Mouse (Mus musculus) erythroid progenitor cell, adult 5-6 weeks (primary cell): ENCODE data around the gene Pus7l. TPM values are rescaled to one million over a fixed set of nuclear protein-coding genes. Genes with fewer than 3 reads are reported as not detected.
A peak's percentile ranks its signal among the peaks of the same experiment; 100 is the strongest.
"Not testable (repeated sequence)": the region's sequence is repeated elsewhere in the genome, so short reads cannot be mapped to it uniquely, and the experiment has no call there.

Experiments used
- ATAC-seq: replicated peaks from 2 replicates; pipeline ENCODE4 v1.8.0; 2016; ENCODE audit warnings: moderate number of reproducible peaks, mild to moderate bottlenecking, moderate TSS enrichment, inconsistent platforms; ENCODE audit not compliant: poor library complexity, low FRiP score, severe bottlenecking
- total RNA-seq, 2 experiments: library from RNA; stranded (forward) in 1 of 2; stranded (reverse) in 1 of 2; fragments of 150-400 nt in 1 of 2; fragments of 186-747, 209-891 nt in 1 of 2; gene quantifications; 2 replicates each; pipeline versions ENCODE4 v1.2.3 to v1.2.4; 2015 to 2017; ENCODE audit warnings: low replicate concordance in 2 of 2

Gene Pus7l
- total RNA-seq, 2 experiments from 2014 or later, result 0.84 to 0.91 TPM

DNA sequence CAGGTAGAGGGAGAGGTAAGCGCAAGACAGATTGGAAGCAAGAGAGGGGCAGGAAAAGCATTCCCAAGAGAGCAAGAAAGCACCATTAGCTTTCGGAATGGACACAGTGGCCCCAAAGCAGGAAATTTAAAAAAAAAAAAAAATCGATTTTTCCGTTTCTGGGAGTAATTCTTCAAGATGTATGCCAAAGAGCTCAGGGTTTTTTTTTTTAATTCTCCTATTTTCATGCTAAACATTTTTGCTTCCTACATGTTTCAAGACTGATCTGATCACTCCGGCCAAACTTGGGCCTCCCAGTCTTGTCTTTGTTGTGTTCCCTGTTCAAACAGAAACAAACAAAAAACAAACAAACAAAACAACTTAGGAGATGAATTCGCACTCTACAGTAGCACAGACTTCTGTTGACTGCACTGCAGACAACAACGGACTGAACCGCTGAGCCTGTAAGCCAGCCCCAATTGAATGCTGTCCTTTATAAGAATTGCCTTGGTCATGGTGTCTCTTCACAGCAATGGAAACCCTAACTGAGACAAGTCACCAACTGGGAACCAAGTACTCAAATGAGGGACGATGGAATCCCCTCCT, 797 bp upstream of the Pus7l start:
- no peak for ATAC-seq

DNA sequence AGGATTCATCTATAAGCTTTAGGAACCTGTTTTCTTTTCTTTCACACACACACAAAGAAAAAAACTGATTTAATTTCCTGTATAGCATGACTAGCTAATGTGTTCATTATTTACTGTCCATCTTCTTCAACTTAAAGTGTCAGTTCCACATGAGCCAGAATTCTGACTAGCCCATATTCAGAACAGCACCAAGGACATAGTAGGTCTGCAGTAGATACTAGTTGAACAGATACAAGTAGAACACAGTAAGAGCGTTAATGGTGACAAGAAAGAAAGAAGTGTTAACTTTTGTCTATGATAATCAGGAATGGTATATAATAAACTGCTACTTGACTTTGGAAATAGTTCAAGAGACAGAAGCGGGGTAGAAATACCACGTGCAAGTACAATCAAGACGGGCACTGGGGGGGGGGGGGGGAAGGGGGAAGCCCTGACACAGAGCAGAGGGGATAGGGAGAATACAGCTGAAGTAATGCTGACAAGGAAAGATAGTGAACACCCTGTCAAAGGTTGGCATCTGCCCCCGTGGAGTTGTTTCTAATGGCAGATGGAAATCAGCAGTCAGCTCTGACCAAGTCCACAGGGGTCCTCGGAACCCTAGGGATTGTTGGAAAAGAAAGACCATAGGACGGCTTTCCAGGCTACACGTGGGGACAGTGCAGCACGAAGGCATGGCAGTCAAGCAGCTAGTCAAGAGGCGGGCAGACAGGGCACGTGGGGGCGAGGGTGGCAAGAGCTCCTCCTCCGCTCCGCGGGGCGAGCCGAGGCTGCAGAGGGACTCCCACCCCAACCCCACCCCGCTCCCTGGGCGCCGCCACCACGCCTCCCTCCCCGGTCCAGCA, 559 bp downstream of the Pus7l start:
- ATAC-seq, result peak; percentile 53

DNA sequence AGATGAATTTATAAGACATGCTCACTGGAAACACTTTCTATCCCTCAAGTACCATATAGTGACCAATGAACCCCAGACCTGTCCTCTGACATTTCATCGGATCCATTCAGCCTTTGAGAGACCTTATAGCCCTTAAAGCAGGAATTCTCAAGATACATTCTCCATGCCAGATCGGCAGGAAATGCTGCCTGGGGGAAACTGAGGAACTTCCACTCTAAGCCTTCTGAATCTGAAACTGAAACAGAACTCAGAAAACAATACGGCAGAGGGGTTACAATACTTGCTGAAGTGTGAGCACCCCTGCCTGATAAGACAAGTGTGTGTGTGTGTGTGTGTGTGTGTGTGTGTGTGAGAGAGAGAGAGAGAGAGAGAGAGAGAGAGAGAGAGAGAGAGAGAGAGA, 4.1 kb downstream of the Pus7l start:
- ATAC-seq, result no peak

DNA sequence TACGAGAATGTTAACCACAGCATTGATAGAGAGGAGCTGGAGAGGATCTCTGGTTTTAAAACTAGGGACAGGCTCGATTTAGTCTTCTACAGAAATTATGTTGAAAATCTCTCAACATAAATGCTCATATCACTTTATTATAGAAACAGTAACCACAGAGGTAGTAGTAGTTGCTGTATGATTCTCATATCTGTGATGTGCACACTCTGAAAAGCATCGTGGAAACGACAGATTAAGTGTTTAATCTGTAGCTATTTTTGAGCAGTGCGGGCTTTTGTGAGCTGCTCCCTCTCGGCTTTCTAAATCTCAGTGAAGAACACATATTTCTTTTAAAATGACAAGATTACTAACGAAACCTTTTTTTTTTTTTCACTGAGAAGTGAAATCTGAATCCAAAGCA, 7.8 kb downstream of the Pus7l start:
- no peak for ATAC-seq

DNA sequence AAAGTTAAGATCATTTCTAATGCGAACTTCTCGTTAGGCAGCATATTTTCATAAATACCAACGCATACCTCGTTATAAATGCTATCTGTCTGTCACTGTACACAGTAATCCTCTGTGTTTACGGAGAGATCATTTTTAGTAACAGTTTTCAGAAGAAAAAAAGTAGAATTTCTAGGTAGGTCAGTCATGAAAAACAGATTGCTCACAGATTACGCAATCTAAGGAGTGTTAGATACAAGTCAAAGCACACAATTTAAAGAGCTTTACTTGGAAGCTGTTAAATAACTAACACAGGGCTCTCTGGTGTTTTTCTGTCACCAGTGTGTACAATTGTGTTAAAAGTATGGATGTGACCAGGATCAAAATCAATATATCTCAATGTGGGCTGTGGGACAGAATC, 10.4 kb downstream of the Pus7l start:
- ATAC-seq, result no peak

DNA sequence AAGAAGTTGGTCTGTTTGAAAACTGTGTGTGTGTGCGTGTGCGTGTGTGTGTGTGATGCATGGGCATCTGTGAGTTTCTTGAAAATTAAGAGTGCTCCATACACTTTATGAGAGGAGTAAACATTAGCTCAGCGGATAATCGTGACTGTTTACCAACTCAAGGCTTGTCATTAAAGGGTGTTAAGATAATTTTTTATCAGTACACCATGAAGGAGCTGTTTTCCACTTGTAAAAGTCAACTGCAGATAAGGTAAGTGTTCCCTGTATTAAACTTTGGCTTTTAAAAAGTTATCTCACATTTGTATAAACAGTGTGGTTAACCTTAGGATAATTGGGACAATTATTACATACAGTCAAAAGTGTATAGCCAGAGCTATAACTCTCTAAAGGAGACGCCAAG, 11.0 kb downstream of the Pus7l start:
- no peak for ATAC-seq

DNA sequence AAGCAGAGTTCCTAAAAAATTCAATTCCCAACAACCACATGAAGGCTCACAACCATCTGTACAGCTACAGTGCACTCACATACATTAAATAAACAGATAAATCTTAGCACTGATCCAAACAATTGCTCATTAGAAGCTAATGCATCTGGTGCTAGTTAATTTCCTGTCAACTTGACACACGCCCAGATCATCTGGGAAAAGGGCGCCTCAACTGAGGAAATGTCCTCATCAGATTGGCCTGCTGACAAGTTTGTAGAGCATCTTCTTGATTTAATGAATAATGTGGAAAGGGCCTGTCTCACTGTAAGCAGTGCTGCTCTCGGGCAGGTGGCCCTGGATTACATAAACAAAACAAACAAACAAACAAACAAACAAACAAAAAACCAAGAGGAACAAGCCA, 12.8 kb downstream of the Pus7l start:
- ATAC-seq, result no peak

DNA sequence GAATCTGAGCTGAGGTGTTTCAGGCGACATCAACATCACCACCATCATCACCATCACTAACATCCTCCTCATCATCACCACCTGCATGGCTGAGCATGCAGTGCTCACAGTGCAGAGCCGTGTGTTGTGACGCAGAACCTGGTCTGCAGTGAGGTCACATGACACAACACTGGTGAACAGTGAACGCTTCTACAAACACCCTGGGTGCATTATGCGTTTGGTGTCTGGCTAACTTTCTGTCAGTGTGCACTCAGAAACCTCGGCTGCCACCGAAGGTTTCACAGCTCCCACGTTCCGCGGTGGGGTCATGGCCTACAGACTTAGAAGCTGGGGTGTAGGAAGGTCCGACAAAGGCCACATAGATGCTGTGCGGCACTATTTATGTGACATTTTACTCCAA, 18.4 kb downstream of the Pus7l start:
- ATAC-seq, result no peak

DNA sequence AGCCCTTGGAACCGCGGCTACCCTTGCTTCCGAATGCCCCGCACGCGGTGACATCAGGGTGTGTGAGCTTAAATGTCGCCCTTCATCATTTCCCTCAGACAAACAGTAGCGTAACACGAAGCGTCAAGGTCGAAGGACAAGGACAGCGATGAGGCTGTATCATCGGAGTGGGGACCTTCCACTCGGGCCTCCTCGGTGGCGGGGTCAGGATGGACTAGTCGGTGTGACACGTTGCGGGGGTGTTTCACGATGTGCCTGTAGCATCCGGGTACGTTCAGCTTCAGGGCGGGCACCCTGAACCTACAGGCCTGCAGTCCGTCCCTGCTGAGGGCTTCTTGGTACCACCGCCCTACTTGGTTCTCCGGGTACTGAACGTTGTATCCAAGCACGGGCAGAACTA, 20.1 kb downstream of the Pus7l start:
- ATAC-seq, result no peak

DNA sequence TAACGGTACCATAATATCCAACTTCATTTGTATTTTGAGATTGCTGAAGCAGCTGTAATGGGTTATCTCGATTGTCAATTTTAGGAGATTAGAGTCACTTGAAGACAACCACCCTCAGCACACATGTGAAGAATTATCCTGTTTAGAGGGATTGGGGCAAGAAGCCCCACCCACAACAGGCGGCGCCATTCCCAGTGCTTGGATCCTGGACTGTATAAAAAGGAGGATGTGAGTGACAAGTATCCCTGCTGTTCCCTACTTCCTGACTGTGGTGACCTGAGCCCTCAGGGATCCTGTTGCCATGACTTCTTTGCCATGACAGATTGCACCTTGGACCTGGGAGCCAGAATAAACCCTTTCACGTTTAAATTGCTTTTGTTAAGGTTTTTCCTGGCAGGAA, 22.4 kb downstream of the Pus7l start:
- no peak for ATAC-seq

DNA sequence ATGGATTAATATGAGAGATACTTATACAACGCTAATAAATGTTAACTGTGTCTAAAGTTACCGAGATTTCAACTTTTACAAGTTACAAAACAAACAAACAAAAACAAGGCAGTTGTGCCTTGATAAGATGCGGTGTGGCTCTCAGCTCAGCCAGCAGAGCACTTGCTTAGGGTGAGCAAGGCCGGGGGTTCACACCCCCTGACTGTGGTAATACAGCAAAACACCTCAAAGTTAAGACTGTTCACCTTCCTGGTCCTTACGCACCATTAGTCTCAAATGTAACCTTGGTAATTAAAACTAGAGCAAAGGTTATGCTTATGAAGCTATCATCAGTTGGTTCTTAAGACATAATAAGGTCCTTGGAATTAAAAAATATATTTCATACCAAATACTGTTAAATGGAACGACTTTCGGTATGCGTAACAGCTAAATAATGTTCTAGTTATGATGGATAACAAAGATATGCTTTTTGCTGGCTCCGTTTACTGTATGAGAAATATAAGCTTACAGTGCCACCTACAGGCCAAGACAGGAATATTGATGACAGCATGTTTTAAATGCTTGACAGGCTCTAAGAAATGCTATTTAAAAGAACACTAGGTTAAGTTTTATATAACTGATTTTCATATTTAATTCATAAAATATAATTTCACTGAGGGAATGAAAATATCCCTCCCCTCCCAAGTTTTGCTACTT, 23.0 kb downstream of the Pus7l start:
- no peak for ATAC-seq

DNA sequence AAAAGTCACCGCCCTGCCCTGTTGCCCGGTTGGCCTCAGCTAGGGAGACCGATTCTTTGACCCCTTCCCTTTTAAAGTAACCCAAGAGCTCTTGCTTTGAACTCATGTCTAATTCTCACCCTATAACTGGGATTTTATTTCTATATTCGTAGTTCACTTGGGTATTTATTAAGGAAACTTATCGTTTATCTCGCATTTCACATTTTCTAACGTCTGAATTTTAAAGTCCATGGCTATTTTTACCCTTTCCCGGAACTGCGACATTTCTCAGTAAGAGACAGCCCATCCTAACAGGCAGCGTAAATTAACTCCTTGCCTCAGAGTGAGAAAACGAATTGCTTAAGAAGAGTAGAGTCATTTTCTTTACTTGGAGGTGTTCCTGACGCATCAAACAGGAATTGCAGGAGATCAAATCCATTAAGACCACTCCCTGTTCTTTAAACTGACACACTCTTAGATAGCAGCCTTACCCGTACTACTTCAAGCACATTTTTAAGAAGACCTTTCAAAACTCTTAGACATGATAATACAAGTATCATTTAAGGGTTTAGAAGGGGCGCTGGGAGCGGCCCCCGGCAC, 25.3 kb downstream of the Pus7l start:
- no peak for ATAC-seq

DNA sequence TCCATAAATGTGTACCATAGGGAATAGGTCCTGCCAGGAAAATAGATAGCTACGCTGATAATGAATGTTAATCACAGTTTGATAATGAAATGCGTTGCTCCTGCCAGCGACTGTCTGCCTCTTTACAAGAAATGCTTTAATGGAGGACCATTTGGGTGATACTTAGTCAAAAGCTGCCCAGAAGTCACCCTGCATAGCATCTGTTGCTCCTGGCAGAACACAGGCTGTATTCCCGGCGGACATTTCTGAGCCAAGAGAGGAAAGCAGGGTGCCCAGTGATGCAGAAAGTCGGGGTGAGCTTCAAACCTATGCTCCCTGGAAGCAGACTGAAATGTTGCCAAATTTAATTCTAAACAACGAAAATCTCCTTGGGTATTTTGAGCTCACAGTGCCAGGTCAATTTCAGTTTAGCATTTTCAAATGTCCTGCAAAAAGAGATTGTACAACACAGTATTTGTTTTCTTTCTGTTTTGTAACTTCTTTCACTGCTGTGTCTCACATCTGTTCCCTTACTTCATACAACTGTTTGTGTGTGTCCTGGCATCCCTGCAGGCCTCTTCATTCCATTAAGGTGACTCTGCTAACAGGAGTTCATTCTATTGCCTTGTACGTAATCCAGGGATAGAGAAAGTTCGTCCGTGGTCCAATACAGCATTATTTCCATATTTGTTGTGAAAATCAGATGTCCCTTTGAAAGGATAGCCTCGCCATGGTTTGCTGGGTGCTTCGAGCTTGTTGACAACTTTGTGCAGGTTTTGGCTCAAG, 39.7 kb downstream of the Pus7l start:
- ATAC-seq, result no peak

DNA sequence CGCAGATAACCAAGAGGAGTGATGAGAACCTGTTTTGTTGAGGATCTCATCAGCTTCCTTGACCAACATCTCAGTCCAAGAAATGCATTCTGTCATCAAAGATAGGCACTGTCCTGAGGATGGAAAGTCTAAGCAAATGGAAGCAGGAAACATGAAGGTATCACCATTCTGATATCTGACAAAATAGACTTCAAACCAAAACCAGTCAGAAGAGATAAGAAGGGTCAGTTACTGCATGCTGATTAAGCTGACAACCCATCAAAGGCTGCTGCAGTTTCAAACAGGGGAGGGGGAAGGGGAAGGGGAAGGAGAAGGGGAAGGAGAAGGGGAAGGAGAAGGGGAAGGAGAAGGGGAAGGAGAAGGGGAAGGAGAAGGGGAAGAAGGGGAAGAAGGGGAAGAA, 44.1 kb downstream of the Pus7l start:
- no peak for ATAC-seq

DNA sequence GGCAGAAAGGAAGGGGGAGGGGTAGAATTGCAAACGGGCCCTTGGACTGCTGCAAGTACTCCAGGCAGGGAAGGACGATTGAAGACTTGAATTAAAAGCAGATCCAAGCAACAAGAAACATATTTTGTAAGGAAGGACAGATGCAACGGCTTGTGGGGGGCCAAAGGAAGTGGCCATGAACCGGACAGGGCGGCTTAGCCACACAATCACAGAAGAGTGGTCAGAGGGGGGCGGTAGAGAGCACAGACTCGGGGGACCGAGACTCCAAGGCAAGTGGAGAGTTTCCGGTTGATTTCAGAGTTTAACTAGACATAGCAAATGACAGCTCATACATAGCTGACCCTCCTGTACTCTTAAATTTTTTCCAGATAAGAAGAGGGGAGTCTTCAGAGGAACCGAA, 47.4 kb downstream of the Pus7l start:
- ATAC-seq, result no peak

DNA sequence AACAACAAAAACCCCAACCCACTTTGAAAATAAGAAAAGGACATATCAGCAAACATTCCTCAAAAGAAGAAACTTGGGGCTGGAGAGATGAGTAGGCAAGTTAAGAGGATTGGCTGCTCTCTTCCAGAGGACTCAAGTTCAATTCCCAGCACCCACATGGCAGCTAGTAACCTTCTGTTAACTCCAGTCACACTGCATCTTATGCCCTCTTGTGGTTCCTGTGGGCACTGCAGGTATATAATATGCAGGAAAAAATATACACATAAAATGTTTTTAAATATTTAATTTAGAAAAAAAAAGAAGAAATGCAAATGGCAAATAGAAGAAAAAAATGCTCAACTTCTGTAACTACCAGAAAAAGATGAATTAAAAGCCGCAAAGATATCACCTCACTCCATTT, 48.9 kb downstream of the Pus7l start:
- no peak for ATAC-seq

DNA sequence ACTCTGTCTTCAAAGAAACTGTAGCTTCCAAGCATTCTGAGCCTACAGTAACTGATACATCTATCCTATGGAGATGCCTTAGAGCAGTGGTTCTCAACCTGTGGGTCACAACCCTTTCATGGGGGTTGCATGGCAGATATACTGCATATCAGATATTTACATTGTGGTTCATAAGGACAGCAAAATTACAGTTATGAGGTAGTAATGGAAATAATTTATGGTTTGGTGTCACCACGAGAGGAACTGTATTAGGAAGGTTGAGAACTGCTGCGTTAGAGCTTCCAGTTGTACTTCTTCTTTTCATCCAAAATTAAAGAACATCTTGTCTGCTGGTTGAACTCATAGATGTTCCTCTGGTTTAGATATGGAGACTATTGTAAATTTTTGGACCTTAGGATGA, 53.9 kb downstream of the Pus7l start:
- ATAC-seq, result no peak

DNA sequence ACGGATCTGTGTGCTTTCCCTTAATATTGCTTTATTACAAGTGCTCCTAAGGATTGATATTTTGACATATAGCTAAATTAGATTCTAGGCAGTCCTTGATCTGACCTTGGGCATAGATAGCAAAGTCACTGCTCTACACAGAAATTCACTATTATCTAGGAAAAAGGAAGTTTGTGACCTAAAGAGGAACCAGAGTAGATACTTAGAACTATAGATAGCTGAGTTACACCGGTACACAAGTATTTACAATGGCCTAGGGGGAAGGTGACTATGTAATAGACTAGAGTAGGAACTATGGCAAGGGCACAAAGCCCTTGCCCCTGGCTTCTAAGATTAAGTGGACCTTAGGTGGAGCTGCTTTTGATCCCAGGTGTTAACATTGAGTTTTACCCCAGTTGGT, 55.3 kb downstream of the Pus7l start:
- not testable (repeated sequence) for ATAC-seq

DNA sequence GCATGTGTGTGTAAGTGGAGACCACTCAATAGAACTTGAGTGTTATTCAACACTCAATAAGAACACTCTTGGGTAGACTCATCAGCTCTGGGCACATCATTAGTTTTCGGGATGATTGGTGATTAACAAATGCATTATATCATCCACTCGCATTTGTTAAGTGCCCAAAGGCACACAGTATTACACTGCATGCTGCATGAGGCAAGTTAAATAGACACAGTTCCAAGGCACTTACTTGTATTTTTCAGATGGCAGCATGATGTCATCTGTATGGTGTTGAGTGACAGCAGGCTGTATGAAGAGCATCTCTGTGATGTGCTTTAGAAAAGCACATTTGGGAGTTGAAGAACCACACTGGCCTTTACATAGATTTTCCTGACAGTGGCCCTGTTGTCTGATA, 60.8 kb downstream of the Pus7l start:
- ATAC-seq, result no peak

DNA sequence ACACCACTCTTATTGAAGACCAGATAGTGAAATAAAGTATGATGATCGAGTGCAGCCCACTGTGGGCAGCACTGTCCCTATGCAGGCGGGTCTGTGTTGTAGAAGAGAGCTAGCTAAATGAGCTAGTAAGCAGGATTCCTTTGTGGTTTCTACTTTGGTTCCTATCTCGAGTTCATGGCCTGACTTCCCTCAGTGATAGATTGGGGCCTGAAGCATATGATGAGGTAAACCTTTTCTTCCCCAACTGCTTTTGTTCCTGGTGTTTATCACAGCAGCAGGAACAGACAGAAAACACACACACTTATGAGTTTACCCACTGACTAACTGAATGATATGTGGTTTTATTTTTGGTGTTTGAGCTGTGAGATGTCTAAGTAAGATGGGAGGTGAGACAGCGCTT, 62.6 kb downstream of the Pus7l start:
- ATAC-seq, result no peak
